Mouse (Mus musculus): ENCODE measurements at regions not wholly inside any gene's neighbourhood (a gene's known extent, or its start where the extent isn't known, plus 50 kb on each side); places are given as distances from the start of the nearest gene placed in this dataset.

GRCm38 (mm10) chr8:49845575-49845974 is 1001.8 kb upstream of the Tenm3 start:
- DNase-seq (ENCODE audit: extremely low read depth) = no peak

DNA sequence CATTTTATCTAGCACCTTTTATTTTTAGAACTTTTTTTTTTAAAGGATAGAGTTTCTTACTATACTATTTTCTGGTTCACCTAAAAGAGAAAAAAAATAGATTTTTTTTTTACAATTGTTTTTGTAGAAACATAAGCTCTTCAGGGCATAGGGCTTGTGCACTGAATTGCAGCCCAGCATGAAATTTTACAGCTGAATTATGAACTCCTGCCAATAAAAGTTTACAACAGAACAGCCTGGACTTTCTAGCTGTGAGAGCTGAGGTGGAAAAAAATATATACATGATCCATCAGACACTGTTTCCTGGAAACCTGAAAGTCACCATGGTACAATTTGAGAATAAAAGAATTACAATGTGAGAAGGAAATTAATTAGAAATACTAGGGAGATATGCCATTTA is 988.2 kb upstream of the Tenm3 start:
- H3K4me3 ChIP-seq (replicated peaks in 1 of 3; ENCODE audit: low read depth in 2 of 3, low read length in 2 of 3, poor library complexity in 1 of 3) = no peak overlapping the region
- H3K4me2 ChIP-seq (ENCODE audit: insufficient read depth, low read depth, poor library complexity, severe bottlenecking) = no peak overlapping the region
- TF ChIP-seq ZNF384 (IDR thresholded peaks at IDR 0.05; ENCODE audit: low read depth, low read length) (no peak), E2F4 (IDR thresholded peaks at IDR 0.05; ENCODE audit: insufficient replicate concordance, low read depth, low read length) (no peak), GABPA (IDR thresholded peaks at IDR 0.05; ENCODE audit: insufficient replicate concordance, low read depth, low read length) (no peak), MAZ (IDR thresholded peaks at IDR 0.05; ENCODE audit: low read depth, low read length) (no peak), KAT2A (IDR thresholded peaks at IDR 0.05; ENCODE audit: insufficient replicate concordance, low read length) (no peak), JUN (IDR thresholded peaks at IDR 0.05; ENCODE audit: insufficient read depth, low read depth, low read length) (no peak), PAX5 (IDR thresholded peaks at IDR 0.05; ENCODE audit: low read length) (no peak), JUND (conservative IDR thresholded peaks at IDR 0.05; ENCODE audit: low read depth, low read length) (no peak), ELF1 (IDR thresholded peaks at IDR 0.05; ENCODE audit: low read depth, low read length) (no peak), ETS1 (conservative IDR thresholded peaks at IDR 0.05; ENCODE audit: low read depth, low read length) (no peak), MEF2A (IDR thresholded peaks at IDR 0.05; ENCODE audit: borderline replicate concordance, low read depth, low read length) (no peak)
- no peaks in the 10 kb centered on the region for H3K36me3 ChIP-seq (replicated peaks in 1 of 2; ENCODE audit: control insufficient read depth in 1 of 2, insufficient read depth in 1 of 2, low read length in 1 of 2)
- in situ Hi-C loops (cut with MboI; ENCODE audit: low pct_ligation_motif_present, low pct_unique_long_range_greater_than_20kb, low sequenced_read_pairs) = no loop called here
- dilution Hi-C loops (cut with MboI; ENCODE audit: extremely low pct_ligation_motif_present, extremely low pct_unique_long_range_greater_than_20kb, low sequenced_read_pairs) = no loop called here
- H3K4me1 ChIP-seq (ENCODE audit: control insufficient read depth in 1 of 2, insufficient read depth in 2 of 2) = no peaks in the 10 kb centered on the region
- no peak for DNase-seq (ENCODE audit: extremely low read depth)
- H3K27ac ChIP-seq (ENCODE audit: insufficient read depth, low read depth) = no peak overlapping the region
- no peaks in the 10 kb centered on the region for H3K79me2 ChIP-seq (replicated peaks; ENCODE audit: control insufficient read depth, extremely low read depth, insufficient read depth, poor library complexity, severe bottlenecking)
- peaks cover 24% of the 10 kb centered on the region for H3K9me3 ChIP-seq (replicated peaks; ENCODE audit: low read length)
- no peak overlapping the region for H3K9ac ChIP-seq (ENCODE audit: insufficient read depth, low read depth)
- no peaks in the 10 kb centered on the region for H3K27me3 ChIP-seq (replicated peaks)

More at GRCm38 (mm10) chr8:49845575-49845974, 1001.8 kb upstream of the Tenm3 start:
- H3K4me2 ChIP-seq (ENCODE audit: insufficient read depth, low read depth, poor library complexity, severe bottlenecking) = no peak overlapping the region
- TF ChIP-seq POLR2AphosphoS2 (IDR thresholded peaks at IDR 0.05; ENCODE audit: low read depth, low read length) (no peak), MEF2A (IDR thresholded peaks at IDR 0.05; ENCODE audit: borderline replicate concordance, low read depth, low read length) (no peak), NELFE (IDR thresholded peaks at IDR 0.05; ENCODE audit: low read depth, low read length) (no peak), MAX (IDR thresholded peaks at IDR 0.05; ENCODE audit: low read length) (no peak), USF2 (conservative IDR thresholded peaks at IDR 0.05; ENCODE audit: low read depth, low read length) (no peak), RCOR1 (conservative IDR thresholded peaks at IDR 0.05; ENCODE audit: low read depth, low read length) (no peak), ZNF384 (IDR thresholded peaks at IDR 0.05; ENCODE audit: low read depth, low read length) (no peak), RAD21 (IDR thresholded peaks at IDR 0.05; ENCODE audit: low read depth, low read length) (no peak), TCF12 (IDR thresholded peaks at IDR 0.05; ENCODE audit: low read depth, low read length) (no peak)
- H3K9ac ChIP-seq (ENCODE audit: insufficient read depth, low read depth) = no peak overlapping the region
- no peaks in the 10 kb centered on the region for H3K27me3 ChIP-seq (replicated peaks)
- dilution Hi-C loops (cut with MboI; ENCODE audit: extremely low pct_ligation_motif_present, extremely low pct_unique_long_range_greater_than_20kb, low sequenced_read_pairs) (no loop called here), in situ Hi-C loops (cut with MboI; ENCODE audit: low pct_ligation_motif_present, low pct_unique_long_range_greater_than_20kb, low sequenced_read_pairs) (no loop called here)
- H3K9me3 ChIP-seq (replicated peaks; ENCODE audit: low read length) = peaks cover 31% of the 10 kb centered on the region
- H3K4me1 ChIP-seq (ENCODE audit: control insufficient read depth in 1 of 2, insufficient read depth in 2 of 2) = no peaks in the 10 kb centered on the region
- H3K36me3 ChIP-seq (replicated peaks in 1 of 2; ENCODE audit: control insufficient read depth in 1 of 2, insufficient read depth in 1 of 2, low read length in 1 of 2) = no peaks in the 10 kb centered on the region
- H3K27ac ChIP-seq (ENCODE audit: insufficient read depth, low read depth) = no peak overlapping the region
- H3K79me2 ChIP-seq (replicated peaks; ENCODE audit: control insufficient read depth, extremely low read depth, insufficient read depth, poor library complexity, severe bottlenecking) = no peaks in the 10 kb centered on the region
- no peak overlapping the region for H3K4me3 ChIP-seq (replicated peaks in 1 of 3; ENCODE audit: low read depth in 2 of 3, low read length in 2 of 3, poor library complexity in 1 of 3)
